Mouse (Mus musculus) ovary, postnatal 10 days (tissue): ENCODE measurements around the gene Gm20388.
A peak's percentile ranks its signal among the peaks of the same experiment; 100 is the strongest.

Source experiments
- DNase-seq: peaks from one replicate; pipeline ENCODE4 v3.0.0; 2022; ENCODE audit warnings: low spot score

The Gm20388 gene

GRCm38 (mm10) chr8:120293421-120294357 lies 383.0 kb downstream of the Gm20388 start:
- DNase-seq = no peak

- no peak for DNase-seq
These were observed 384.6 kb downstream of the Gm20388 start for GRCm38 (mm10) chr8:120294982-120295870.

- no peak for DNase-seq
These were observed 386.4 kb downstream of the Gm20388 start for GRCm38 (mm10) chr8:120297000-120297399.

- DNase-seq = no peak
These were observed 388.2 kb downstream of the Gm20388 start for GRCm38 (mm10) chr8:120298601-120299532.

- peak; percentile 73 for DNase-seq
These were observed 390.0 kb downstream of the Gm20388 start for GRCm38 (mm10) chr8:120300601-120301141.

- no peak for DNase-seq
These were observed 392.5 kb downstream of the Gm20388 start for GRCm38 (mm10) chr8:120302941-120303675.

GRCm38 (mm10) chr8:120304097-120304496 lies 393.5 kb downstream of the Gm20388 start:
- no peak for DNase-seq

- no peak for DNase-seq
These were observed 395.3 kb downstream of the Gm20388 start for GRCm38 (mm10) chr8:120305800-120306385.

- DNase-seq = no peak
These were observed 396.5 kb downstream of the Gm20388 start for GRCm38 (mm10) chr8:120307103-120307502.

GRCm38 (mm10) chr8:120307528-120307927 lies 396.9 kb downstream of the Gm20388 start:
- DNase-seq = no peak

GRCm38 (mm10) chr8:120308131-120308530 lies 397.5 kb downstream of the Gm20388 start:
- DNase-seq = no peak

GRCm38 (mm10) chr8:120308553-120308952 lies 397.9 kb downstream of the Gm20388 start:
- no peak for DNase-seq

- no peak for DNase-seq
These were observed 398.7 kb downstream of the Gm20388 start for GRCm38 (mm10) chr8:120309326-120309725.

- DNase-seq = no peak
These were observed 399.4 kb downstream of the Gm20388 start for GRCm38 (mm10) chr8:120310063-120310462.

GRCm38 (mm10) chr8:120312452-120312851 lies 401.8 kb downstream of the Gm20388 start:
- DNase-seq = no peak

GRCm38 (mm10) chr8:120313674-120314073 lies 403.0 kb downstream of the Gm20388 start:
- no peak for DNase-seq

- no peak for DNase-seq
These were observed 404.3 kb downstream of the Gm20388 start for GRCm38 (mm10) chr8:120314932-120315331.

- no peak for DNase-seq
These were observed 405.0 kb downstream of the Gm20388 start for GRCm38 (mm10) chr8:120315644-120316043.

GRCm38 (mm10) chr8:120316707-120317106 lies 406.1 kb downstream of the Gm20388 start:
- no peak for DNase-seq
